Mouse (Mus musculus): ENCODE measurements around the gene Rcbtb2.
"Not testable (repeated sequence)": the region's sequence is repeated elsewhere in the genome, so short reads cannot be mapped to it uniquely, and the experiment has no call there.

Gene Rcbtb2

DNA sequence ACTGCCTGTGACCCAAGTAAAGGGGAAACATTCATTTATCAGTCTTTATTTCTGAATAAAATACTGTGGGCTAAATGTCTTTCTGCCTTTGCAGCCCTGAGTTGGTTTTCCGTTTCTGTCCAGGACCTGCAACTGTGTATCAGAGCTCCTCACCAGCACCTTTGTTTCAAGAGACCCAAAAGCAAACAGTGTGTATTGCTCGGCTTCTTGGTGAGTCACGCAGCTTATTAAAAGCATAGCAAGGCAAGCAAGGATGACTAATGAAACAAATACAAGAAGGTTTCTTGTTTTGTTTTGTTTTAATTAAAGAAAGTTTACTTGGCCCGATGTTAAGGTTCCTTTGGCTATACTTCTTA is at the start of gene Rcbtb2:
Rcbtb2 (plus strand) TSS at position 115 of the 356 bp plus-strand sequence.
- no peak for DNase-seq (ENCODE audit: low spot score)

- DNase-seq (ENCODE audit: low spot score): no peak
Observed at GRCm38 (mm10) chr14:73083563-73083962, 39.3 kb upstream of the Rcbtb2 start.

DNA sequence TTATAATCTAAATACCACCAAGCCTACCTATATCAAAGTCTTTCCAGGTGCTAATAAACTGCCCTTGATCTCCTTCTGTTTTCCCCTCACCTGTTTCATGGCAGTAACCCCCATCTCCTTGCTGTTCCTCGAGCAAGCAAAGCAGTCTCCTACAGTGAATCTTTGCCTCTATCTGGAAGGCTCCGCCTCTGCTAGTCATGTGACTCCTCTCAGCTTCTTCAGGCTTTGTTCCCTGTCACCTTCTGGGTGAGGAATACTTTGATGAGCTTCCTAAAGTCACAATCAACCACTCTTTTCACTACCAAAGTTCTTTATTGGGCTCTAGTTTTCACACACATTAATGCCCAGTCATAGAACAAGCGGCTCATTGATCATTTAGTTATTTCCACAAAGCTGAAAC is 36.4 kb upstream of the Rcbtb2 start:
- DNase-seq (ENCODE audit: low spot score): no peak

DNA sequence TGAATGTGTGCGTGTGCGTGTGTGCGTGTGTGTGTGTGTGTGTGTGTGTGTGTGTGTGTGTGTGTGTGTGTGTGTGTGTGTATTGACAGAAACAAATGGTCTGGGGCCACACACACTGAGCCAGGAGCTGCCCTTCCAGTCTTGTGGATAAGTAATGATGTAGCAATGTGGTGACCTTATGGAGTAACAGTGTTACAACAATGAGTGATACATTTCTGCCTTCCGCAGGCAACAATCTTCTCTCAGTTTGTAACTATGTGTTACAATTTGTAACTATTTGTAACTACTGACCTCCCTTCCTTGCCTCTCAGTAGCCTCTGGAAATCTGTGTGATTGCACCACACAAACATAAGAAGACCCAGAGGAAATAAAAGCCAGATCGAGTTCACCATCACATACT is 35.6 kb upstream of the Rcbtb2 start:
- DNase-seq (ENCODE audit: low spot score): no peak

DNA sequence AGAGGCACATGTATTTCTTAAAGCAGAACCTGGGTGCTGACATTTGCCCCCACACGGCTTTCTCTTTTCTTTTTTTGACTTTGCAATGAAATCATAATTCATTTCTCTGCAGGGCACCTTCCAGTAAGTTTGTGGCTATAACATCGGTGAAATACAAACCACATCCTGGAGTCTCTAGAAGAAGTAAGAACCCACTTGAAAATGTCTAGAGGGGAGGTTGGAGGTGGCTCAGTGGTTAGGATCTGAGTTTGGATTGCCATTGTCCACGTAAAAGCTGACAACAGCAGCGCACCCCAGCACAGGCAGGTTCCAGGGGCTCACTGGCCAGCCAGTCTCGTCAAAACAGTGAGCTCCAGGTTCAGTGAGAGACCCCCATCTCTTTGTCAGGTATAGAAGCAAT is 35.1 kb upstream of the Rcbtb2 start:
- peak; percentile 55 for DNase-seq (ENCODE audit: low spot score)

DNA sequence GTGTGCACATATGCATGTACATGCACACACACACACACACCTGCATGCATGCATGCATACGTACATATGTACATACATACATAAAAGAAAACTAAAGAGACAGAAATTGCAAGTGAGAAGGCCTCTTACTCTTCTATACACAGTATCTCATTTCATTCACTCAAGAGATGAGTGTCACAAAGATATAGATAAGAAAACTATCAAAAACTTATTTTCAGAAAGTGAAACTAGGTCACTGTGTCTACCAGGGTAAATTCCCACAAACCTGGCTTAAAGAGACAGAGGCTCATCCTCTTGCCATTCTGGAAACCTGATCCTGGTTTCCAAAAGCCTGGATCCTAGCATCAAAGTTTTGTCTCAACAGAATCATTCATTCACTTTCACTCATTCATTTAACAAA is 34.6 kb upstream of the Rcbtb2 start:
- DNase-seq (ENCODE audit: low spot score): no peak

DNA sequence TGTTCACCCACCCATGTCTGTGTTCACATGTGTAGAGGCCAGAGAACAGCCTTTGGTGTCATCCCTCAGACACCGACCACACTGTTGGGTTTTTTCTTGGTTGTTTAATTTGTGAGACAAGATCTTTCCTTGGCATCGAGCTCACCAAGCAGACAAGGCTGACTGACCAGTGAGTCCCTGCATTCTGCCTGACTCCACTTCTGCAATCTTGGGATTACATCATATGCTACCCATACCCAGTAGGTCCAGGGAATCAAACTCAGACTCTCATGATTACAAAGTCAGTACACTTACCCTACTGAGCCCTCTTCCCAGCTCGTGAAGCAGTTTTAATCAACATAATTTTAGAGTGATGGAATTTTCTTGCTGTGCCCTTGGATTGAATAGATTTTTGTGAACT is 30.0 kb upstream of the Rcbtb2 start:
- DNase-seq (ENCODE audit: low spot score): no peak

GRCm38 (mm10) chr14:73094802-73095550 is 27.9 kb upstream of the Rcbtb2 start:
- no peak for DNase-seq (ENCODE audit: low spot score)

- DNase-seq (ENCODE audit: low spot score): peak; percentile 53
Observed at GRCm38 (mm10) chr14:73098677-73099387, 24.0 kb upstream of the Rcbtb2 start.

DNA sequence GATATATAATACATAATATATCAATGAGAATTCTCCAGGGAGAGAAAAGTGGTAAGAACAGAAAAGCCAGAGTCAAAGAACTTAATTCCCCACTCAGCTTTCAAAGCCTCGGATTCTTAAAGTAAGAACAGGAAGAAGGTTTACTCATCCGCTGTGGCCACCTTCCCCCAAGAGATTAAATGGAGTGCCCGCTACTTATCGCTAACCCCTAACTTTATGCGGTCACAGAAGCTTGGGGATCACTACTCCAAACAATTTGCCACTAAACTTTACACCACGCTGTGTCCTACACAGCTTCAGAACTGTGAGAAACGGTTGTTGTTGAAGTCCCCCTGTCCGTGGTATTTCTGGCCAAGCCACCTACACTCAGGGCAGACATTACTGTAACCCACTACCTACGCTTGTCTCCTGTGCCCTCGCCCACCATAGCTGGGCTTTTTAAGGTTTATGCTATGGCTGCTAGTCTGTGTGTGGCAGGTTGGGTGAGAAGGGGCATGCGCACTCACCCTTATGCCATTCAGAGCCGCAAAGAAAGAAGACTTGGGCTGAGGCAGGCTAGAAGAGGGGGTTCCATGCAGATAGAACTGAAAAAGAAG is 20.5 kb upstream of the Rcbtb2 start:
- DNase-seq (ENCODE audit: low spot score): no peak

GRCm38 (mm10) chr14:73102986-73103385 is 19.9 kb upstream of the Rcbtb2 start:
- not testable (repeated sequence) for DNase-seq (ENCODE audit: low spot score)

GRCm38 (mm10) chr14:73104913-73105312 is 17.9 kb upstream of the Rcbtb2 start:
- DNase-seq (ENCODE audit: low spot score): no peak

DNA sequence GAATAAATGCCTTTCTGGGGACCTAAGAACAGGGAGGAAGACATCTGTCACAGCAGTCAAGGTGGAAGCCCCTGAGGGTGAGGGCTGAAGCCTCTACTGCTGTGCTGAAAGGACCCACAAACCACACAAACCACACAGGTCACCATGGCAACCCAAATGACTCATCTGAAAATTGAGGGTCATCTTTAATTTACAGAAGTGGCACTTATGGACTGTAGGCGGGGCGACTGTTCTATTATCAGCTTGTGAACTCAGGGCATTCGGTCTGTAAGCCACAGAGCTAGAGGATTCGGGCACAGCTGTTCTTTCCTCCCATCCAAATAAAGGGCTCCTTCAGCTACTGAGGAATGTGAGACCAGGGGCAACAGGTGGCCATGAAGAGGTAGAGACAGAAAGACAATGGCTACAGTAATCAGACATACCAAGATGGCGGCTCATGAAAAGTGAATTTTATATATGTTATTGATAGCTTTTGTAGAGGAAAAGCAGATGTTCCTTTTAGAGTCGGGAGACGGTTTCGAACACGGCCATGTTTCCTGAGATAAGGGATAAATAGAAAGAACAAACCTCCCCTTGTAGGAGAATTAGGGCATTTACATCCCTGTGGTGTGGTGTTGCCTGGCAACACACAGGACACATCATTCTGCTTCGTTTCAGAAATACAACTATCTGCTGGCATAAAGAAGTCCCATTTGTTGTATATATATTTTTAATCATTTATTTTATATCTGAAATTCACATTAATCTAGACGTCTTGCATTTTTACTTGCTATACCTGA is 17.2 kb upstream of the Rcbtb2 start:
- peak; percentile 51 for DNase-seq (ENCODE audit: low spot score)

GRCm38 (mm10) chr14:73106234-73106711 is 16.6 kb upstream of the Rcbtb2 start:
- DNase-seq (ENCODE audit: low spot score): peak; percentile 26

DNA sequence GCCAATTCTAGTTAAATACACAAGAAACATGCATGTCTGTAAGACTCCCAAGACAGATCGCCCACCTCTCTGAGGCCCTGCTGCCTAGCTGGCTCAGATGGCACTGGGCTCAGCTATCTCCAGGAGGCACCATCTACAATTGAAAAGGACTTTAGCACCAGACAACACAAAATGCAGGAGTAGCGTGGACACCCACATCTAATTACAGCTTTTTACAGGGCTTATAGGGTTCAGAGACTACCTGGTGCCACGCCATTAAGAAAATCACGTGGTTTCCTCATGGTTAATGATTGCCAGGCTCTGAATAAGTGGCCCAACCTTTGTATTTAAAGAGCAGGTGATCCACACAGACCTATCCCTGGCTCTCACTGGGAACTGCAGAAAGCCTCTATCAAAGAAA is 15.9 kb upstream of the Rcbtb2 start:
- no peak for DNase-seq (ENCODE audit: low spot score)

- DNase-seq (ENCODE audit: low spot score): no peak
Observed at GRCm38 (mm10) chr14:73107371-73107770, 15.5 kb upstream of the Rcbtb2 start.

DNA sequence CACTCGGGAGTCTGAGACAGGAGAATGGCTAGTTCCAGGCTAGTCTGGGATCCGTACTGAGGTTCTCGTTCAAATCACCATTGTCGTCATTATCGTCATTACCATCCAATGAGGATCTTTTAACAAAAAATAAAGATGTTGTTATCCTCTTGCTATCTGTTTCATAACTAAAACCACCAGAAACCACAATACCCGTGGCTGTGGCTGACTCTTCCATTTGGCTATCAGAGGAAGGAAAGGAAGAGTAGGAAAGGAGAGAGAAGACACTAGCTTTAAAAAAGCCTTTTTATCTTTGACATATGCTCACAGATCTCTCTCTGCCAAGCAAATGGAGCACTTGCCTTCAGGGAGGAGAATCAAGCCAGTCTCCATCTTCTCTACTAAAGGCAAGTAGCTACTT is 14.9 kb upstream of the Rcbtb2 start:
- no peak for DNase-seq (ENCODE audit: low spot score)

GRCm38 (mm10) chr14:73110682-73111081 is 12.2 kb upstream of the Rcbtb2 start:
- no peak for DNase-seq (ENCODE audit: low spot score)

GRCm38 (mm10) chr14:73111091-73111490 is 11.7 kb upstream of the Rcbtb2 start:
- no peak for DNase-seq (ENCODE audit: low spot score)

GRCm38 (mm10) chr14:73112186-73112840 is 10.5 kb upstream of the Rcbtb2 start:
- DNase-seq (ENCODE audit: low spot score): no peak

- not testable (repeated sequence) for DNase-seq (ENCODE audit: low spot score)
Observed at GRCm38 (mm10) chr14:73114952-73115351, 7.9 kb upstream of the Rcbtb2 start.

DNA sequence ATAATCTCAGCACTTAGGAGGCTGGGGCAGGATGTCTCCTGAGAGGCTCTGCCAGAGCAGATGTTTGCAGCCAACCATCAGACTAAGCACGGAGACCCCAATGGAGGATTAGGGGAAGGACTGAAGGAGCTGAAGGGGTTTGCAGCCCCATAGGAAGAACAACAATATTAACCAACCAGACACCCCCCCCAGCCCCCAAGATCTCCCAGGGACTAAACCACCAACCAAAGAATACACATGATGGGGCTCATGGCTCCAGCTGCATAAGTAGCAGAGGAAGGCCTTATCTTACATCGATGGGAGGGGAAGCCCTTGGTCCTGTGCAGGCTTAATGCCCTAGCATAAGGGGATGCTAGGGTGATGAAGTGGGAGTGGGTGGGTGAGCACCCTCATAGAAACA is 6.5 kb upstream of the Rcbtb2 start:
- peak; percentile 37 for DNase-seq (ENCODE audit: low spot score)
